Mouse (Mus musculus) left cerebral cortex, adult 18-20 months (tissue): ENCODE measurements at regions not wholly inside any gene's neighbourhood (a gene's known extent, or its start where the extent isn't known, plus 50 kb on each side); places are given as distances from the start of the nearest gene placed in this dataset.
"Not testable (repeated sequence)": the region's sequence is repeated elsewhere in the genome, so short reads cannot be mapped to it uniquely, and the experiment has no call there.

ENCODE experiments used
- DNase-seq, 2 experiments: peaks; one replicate each; pipeline ENCODE4 v3.0.0; 2021 to 2022; ENCODE audit warnings: low spot score in 2 of 2, mixed read lengths in 1 of 2

DNA sequence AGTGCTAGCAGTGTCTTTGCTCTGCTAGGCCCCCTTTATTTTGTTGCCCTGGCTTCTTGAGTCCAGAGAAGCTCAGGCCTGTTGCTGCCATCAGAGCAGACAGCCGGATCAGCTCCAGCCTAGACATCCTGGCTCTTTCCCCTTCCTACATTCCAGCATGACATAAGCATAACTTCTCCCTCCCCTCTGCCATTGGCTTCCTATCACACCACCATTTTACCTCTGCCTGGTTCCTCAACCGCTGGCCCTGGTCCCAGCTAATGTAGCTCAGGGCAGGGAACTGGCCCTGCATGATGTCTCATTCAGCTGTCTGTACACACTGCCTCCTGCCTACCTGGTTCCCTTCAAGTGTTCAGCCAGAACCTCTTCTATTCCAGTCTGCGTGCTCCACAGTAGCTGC is 146.5 kb downstream of the Tmem121 start:
- no peak for DNase-seq

DNA sequence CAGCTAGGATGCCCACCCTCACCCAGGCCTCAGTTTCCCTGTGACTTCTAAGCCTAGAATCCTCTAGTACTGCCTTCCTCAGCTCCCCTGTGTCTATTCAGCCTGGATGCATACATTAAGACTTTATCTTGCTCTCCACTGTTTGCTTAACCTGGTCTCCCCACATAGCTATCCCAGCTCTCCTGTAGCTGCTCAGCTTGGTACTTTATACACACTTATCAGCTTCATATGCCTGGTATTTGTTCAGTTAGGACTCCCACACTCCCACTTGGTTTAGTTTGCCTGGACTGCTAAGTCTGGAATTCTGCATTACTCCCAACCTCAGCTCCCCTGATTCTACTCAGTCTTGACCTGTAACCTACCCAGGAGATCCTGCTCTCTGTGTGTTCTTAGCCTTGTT is 147.7 kb downstream of the Tmem121 start:
- no peak for DNase-seq

DNA sequence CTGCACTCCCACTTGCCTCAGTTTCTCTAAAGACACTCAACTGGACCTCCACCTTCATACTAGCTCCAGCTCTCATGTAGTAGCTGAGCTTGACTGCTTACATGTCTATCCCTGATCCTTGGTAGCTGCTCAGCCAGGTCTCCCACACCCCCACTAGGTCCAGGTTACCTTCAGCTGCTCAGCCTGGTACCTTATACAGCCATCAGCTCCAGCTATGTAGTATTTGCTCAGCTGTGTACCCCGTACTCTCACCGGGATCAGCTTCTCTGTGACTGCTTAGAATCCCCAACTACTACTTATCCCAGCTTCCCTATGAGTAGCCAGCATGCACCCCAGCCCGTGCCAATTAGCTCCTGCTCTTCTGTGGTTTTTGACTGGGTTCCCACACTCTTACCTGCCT is 148.1 kb downstream of the Tmem121 start:
- not testable (repeated sequence) for DNase-seq

GRCm38 (mm10) chr12:113337271-113337670 is 151.5 kb downstream of the Tmem121 start:
- no peak for DNase-seq

DNA sequence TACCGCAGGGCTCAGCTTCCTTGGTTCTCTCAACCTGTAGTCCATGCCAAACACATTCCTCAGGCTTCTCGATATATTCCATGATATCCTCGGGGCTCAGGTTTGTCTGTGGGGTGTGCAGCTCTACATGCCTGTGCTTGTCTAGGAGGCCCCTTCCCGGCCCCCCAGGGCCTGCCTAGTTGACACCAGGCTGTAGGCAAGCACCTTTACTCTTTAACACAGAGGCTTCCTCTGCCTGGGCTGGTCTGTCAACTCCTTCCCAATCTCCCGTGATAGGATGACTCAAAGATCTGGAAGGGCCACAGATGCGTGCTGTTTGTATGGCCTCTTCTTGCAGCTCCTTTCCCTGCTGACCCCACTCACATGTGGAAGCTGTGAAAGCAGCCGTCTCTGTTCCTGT is 150.4 kb upstream of the Adam6b start:
- no peak for DNase-seq

DNA sequence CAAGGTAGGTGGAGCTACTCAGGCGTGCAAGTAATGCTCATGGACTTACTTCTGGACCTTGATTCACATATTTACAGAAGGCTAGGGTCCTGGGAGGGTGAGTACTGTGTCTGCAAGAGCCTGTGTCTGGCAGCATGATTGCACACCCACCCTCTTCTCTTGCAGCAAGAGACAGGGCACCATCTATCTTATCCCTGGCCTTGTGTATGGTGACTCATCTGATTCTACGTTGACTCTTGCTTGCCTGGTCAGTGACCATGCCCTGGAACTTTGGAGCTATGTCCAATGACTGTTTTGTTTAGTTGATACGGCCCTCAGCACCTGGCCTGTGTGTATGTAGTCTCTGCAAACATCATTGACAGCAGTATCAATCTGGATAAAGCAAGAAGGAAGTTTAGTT is 148.3 kb upstream of the Adam6b start:
- DNase-seq = no peak

DNA sequence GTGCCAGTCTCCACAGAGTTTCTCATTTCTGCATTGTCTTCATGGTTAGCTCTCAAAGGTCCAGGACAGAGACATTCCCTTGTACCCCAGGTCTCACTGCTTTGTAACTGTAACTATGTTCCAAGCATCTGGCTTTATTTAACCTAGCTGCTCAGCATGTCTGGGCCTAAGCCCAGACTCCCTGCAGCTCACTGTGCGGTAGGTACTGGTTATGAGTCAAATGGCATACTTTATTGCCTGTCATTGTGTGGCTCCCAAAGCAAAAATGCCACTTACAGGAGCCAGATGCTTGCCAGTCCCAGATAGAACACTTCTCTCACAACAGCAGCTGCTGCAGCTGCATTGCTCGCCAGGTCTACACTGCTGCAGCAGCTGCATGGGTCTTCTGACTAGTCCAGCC is 134.2 kb upstream of the Adam6b start:
- no peak for DNase-seq

DNA sequence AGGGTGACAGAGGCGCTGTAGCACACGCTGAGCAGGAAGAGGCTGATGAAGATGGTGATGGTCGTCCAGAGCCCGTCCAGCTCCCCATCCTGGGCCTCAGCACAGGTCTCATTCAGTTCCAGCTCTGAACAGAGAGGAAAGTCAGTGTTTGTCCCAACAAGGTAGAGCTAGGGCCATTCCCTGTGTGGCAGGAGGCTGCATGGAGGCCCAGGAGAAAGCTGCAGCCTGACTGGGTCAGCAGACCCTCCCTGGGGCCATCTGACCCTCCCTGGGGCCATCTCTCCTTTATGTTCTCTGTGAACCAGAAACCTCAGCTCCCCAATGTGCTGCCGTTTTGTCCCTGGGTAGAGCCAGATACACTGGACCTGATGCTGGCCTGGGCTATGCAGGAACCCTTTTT is 131.2 kb upstream of the Adam6b start:
- no peak for DNase-seq

- DNase-seq = no peak
Measured at GRCm38 (mm10) chr12:113360032-113360431, 129.3 kb upstream of the Adam6b start.

GRCm38 (mm10) chr12:113362409-113363038 is 126.8 kb upstream of the Adam6b start:
- no peak for DNase-seq

DNA sequence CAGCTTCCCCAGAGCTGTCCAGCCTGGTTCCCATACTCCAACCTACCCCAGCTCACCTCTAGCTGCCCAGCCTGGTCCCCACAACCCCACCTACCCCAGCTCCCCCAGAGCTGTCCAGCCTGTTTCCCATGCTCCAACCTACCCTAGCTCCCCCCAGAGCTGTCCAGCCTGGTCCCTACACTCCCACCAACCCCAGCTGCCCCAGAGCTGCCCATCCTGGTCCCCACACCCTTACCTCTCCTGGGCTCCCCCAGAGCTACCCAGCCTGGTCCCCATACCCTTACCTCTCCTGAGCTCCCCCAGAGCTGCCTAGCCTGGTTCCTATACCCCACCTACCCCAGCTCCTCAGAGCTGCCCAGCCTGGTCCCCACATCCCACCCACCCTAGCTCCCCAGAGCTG is 125.3 kb upstream of the Adam6b start:
- no peak for DNase-seq

DNA sequence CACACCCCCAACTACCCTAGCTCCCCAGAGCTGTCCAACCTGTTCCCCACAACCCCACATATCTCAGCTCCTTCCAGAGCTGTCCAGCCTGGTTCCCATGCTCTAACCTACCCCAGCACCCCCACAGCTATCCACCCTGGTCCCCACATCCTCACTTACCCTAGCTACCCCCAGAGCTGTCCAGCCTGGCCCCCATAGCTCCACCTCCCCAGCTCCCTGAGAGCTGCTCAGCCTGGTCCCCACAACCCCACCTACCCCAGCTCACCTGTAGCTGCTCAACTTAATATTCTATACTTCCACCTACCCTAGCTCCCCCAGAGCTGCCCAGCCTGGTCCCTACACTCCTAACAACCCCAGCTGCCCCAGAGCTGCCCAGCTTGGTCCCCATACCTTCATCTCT is 124.9 kb upstream of the Adam6b start:
- no peak for DNase-seq

- DNase-seq = no peak
Measured at GRCm38 (mm10) chr12:113365783-113366182, 123.5 kb upstream of the Adam6b start.

DNA sequence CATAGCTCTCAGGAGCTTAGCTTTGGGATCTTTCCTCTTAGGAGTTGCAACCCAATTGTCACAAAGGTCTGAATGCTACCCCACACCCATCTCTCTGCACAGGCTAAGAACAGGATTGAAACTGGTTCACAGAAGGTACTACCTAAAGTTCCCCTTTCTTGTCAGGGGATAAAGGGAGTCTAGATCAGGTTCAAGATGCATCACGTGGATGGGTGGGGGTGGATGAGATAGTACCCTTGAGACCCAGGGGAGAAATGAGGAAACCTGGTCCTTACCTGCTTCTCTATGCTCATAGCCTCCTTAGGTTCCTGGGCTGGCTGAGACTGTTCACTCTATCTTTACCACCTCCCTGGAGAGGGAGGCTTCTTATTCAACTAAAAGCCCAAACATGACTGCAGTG is 122.9 kb upstream of the Adam6b start:
- no peak for DNase-seq

DNA sequence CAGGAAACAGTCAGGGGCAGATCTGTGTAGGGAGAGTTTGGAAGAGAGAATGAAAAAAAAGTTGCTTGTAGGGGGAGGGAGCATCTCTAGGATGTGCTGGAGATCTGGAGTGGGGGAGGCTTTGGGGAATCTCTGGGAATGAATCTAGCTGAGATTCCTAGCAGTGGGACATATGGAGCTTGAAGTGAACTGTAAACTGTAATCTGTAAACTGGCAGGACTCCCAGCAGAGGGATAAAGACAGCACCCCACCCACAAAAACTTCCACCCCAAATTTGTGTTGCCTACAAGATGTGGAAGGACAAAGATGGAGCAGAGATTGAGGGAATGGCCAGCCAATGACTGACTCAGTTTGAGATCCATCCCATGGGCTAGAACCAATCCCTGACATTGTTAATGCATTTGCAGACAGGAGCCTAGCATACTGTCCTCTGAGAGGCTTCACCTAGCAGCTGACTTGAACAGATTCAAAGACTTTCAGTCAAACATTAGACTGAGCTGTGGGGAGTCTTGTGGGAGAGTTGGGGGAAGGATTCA is 87.7 kb upstream of the Adam6b start:
- peak; percentile 55 to 64 for DNase-seq

DNA sequence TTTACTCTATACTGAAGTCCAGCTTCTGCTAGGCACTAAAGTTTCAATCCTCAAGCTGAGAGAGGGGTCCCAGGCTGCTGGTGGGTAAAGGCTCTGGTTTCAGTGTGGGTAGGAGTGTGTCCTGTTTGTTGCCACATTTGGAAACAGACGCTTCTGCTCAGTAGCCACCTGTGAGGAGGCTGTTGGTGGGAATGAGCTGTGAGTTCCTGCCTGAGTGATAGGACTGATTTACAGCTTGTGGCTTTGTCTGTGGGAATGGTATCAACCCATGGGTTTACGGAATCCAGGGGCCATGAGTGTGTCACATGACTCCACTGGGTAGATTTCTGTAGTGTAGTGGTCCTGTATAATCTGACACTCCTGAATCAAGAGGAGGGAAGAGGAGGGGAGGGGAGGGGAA is 86.5 kb upstream of the Adam6b start:
- no peak for DNase-seq

DNA sequence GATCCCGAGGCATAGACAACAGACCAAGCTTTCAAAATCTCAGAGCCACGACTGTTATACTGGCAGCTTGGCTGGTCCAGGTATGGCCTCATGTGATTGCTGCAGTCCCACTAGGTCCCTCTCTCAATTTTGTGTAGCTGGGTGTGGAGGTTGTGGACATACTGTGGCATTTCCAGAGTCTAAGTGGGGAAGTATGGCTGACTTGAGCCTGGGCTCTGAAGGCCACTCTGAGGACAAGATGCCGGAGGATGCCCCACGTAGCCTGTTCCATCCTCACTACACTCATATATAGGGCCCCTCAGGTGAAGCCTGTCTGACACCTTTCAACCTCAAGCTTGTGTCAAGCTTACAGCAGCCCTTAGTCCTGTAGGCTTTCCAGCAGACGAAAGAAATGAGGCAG is 78.2 kb upstream of the Adam6b start:
- no peak for DNase-seq

DNA sequence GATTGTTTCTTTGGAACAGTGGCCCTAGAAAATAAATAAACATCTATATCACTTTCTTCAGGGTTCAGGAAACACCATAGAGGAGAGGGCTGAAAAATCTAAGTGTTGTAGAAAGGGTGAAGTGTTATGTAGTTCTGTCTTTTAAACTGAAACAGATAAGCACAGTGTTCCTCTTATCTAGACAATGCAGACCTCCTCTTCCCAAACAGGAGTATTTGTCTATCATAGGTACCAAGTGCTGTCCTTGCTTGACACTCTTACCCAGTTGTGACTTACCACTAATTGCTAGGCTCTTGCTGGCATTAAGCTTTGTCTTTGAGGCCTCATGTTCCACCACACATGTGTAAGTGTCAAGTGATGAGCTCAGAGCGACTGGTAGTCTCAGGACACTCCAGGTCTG is 75.3 kb upstream of the Adam6b start:
- no peak for DNase-seq

DNA sequence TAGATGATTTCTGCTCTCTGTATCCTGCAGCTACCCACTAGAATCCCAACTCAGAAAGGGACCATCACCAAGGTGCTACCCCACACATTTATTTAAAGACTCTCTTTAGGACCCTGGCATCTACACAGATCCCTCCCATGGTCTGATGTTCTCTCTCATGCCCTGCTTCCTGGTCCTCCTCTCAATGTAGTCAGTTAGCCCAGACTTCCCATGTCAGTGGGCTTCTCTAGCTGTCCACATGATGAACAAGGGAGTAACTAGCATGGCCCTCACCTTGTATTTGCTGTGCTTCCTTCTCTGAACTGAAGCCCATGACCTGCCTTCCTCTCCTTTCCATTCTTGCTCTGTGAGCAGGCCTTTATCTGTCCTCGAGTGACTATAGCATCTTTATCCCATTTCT is 71.8 kb upstream of the Adam6b start:
- DNase-seq = no peak

- no peak for DNase-seq
Measured at GRCm38 (mm10) chr12:113418731-113419402, 70.4 kb upstream of the Adam6b start.

DNA sequence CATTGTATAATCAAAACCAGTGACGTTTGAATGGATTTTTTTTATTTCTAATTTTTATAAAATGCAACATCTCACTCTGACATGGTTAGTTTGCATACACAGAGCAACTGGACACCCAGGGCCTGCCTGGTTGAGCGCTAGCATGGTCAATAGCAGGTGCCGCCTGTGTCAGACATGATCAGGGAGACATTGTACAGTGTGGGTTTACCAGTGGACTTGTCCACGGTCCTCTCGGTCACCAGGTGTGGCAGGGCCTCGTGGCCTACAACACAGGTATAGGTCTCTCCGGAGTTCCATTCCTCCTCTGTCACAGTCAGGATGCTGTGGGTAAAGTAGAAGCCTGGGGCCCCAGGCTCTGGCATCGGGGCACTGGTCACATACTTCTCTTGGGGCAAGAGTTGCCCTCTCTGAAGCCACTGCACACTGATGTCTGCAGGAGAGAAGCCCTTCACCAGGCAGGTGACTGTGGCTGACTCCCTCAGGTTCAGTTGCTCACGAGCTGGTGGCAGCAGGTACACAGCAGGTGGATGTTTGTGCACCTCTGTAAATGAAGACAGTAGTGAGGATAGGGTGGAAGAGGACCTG is 68.5 kb upstream of the Adam6b start:
- no peak for DNase-seq

- DNase-seq = no peak
Measured at GRCm38 (mm10) chr12:113421716-113422595, 67.4 kb upstream of the Adam6b start.
